In genomic region chr2:26315925-26316311, GRCm38 (mm10) we compare ENCODE assay signal across 8 mouse cellular contexts. TPM values are rescaled to one million over a fixed set of nuclear protein-coding genes. Genes with fewer than 3 reads are reported as not detected.
DNase-seq lines count a peak whose midpoint lies in the region; ATAC-seq lines count a peak whose summit lies in the region.

No protein-coding gene starts in this region.

- intact Hi-C loops in heart, postnatal 25 days (cut with DNase I), result no loop called here

- peak overlapping the region; percentile 90 for H3K4me3 ChIP-seq in forebrain, embryonic 12.5 days (replicated peaks)
- H3K4me3 ChIP-seq in hindbrain, embryonic 12.5 days, result peak overlapping the region; percentile 82
- H3K4me3 ChIP-seq in limb, embryonic 11.5 days (ENCODE audit: low read depth, low read length), result peak overlapping the region; percentile 94
- peak overlapping the region; percentile 93 for H3K4me3 ChIP-seq in midbrain, embryonic 10.5 days

- peak; percentile 44 for ATAC-seq in forebrain, embryonic 12.5 days (ENCODE audit: low FRiP score)
- ATAC-seq in hindbrain, embryonic 12.5 days (ENCODE audit: low FRiP score), result peak; percentile 44
- peak; percentile 29; the same call in 1 of the 2 replicates for ATAC-seq in limb, embryonic 11.5 days (ENCODE audit: insufficient number of reproducible peaks, low FRiP score, low TSS enrichment, low read depth)

- peak overlapping the region; percentile 96 for H3K4me2 ChIP-seq in forebrain, embryonic 12.5 days
- H3K4me2 ChIP-seq in hindbrain, embryonic 12.5 days (replicated peaks), result peak overlapping the region; percentile 94
- peak overlapping the region; percentile 75 for H3K4me2 ChIP-seq in limb, embryonic 11.5 days (ENCODE audit: low read depth, severe bottlenecking)

- peaks cover 55% of the 10 kb centered on the region for H3K4me1 ChIP-seq in forebrain, embryonic 12.5 days
- H3K4me1 ChIP-seq in hindbrain, embryonic 12.5 days, result peaks cover 52% of the 10 kb centered on the region
- H3K4me1 ChIP-seq in limb, embryonic 11.5 days (ENCODE audit: control insufficient read depth, insufficient read depth, low read length), result peaks cover 28% of the 10 kb centered on the region
- peaks cover 73% of the 10 kb centered on the region for H3K4me1 ChIP-seq in midbrain, embryonic 10.5 days

- H3K9me3 ChIP-seq in forebrain, embryonic 12.5 days, result no peaks in the 10 kb centered on the region
- H3K9me3 ChIP-seq in hindbrain, embryonic 12.5 days (replicated peaks), result no peaks in the 10 kb centered on the region
- H3K9me3 ChIP-seq in limb, embryonic 11.5 days (ENCODE audit: control insufficient read depth, low read length), result no peaks in the 10 kb centered on the region
- no peaks in the 10 kb centered on the region for H3K9me3 ChIP-seq in midbrain, embryonic 10.5 days (replicated peaks)

- H3K9ac ChIP-seq in forebrain, embryonic 12.5 days, result peak overlapping the region; percentile 96
- peak overlapping the region; percentile 94 for H3K9ac ChIP-seq in hindbrain, embryonic 12.5 days
- peak overlapping the region; percentile 93 for H3K9ac ChIP-seq in limb, embryonic 11.5 days (ENCODE audit: low read length)

- no peaks in the 10 kb centered on the region; the same call in none of the 2 replicates for H3K36me3 ChIP-seq in forebrain, embryonic 12.5 days (replicated peaks)
- no peaks in the 10 kb centered on the region for H3K36me3 ChIP-seq in hindbrain, embryonic 12.5 days
- no peaks in the 10 kb centered on the region; the same call in 1 of the 2 replicates for H3K36me3 ChIP-seq in limb, embryonic 11.5 days (ENCODE audit: control insufficient read depth, insufficient read depth, low read length)
- H3K36me3 ChIP-seq in midbrain, embryonic 10.5 days, result peaks cover 31% of the 10 kb centered on the region

- under 1% methylated on average over 11 of the region's 11 CpGs for WGBS in forebrain, embryonic 12.5 days
- WGBS in hindbrain, embryonic 12.5 days, result under 1% methylated on average over 11 of the region's 11 CpGs
- under 1% methylated on average over 11 of the region's 11 CpGs for WGBS in limb, embryonic 11.5 days
- WGBS in midbrain, embryonic 10.5 days, result 2% methylated on average over 11 of the region's 11 CpGs

- peak overlapping the region; percentile 87 for H3K27ac ChIP-seq in forebrain, embryonic 12.5 days
- peak overlapping the region; percentile 94 for H3K27ac ChIP-seq in hindbrain, embryonic 12.5 days
- H3K27ac ChIP-seq in limb, embryonic 11.5 days (replicated peaks; ENCODE audit: low read depth, low read length), result peak overlapping the region; percentile 94
- peak overlapping the region; percentile 98 for H3K27ac ChIP-seq in midbrain, embryonic 10.5 days (replicated peaks)

- H3K27me3 ChIP-seq in forebrain, embryonic 12.5 days, result no peaks in the 10 kb centered on the region
- H3K27me3 ChIP-seq in hindbrain, embryonic 12.5 days, result no peaks in the 10 kb centered on the region
- H3K27me3 ChIP-seq in limb, embryonic 11.5 days (ENCODE audit: control insufficient read depth, insufficient read depth, low read length), result no peaks in the 10 kb centered on the region
- no peaks in the 10 kb centered on the region for H3K27me3 ChIP-seq in midbrain, embryonic 10.5 days (ENCODE audit: low read depth, poor library complexity, severe bottlenecking)

- peak; percentile 98 for DNase-seq in heart, adult 11 months
- no peak for DNase-seq in heart, postnatal 25 days (ENCODE audit: low spot score)
- peak; percentile 41 to 64 for DNase-seq in adrenal gland, postnatal 36 days
- no peak for DNase-seq in limb, embryonic 11.5 days (ENCODE audit: low spot score)
- DNase-seq in midbrain, embryonic 10.5 days (ENCODE audit: low spot score), result no peak
- DNase-seq in T-cell, adult 2 months (ENCODE audit: low spot score), result no peak

RNA-seq across cellular contexts. Expression of gene Gpsm1, which starts 0.6 kb away (rescaled TPM):
- total RNA-seq in heart, postnatal 25 days (2021), result 100 to 1,000 TPM; 195 to 226 TPM
- total RNA-seq in adrenal gland, postnatal 36 days (2021), result 10 to 100 TPM; 14.5 to 14.7 TPM
- 102 and 108 TPM in 2 replicates for polyA plus RNA-seq in forebrain, embryonic 12.5 days (2016; fragmentation: Nextera tagmentation; extraction: Ambion mirVana)
- 125 and 133 TPM in 2 replicates for polyA plus RNA-seq in hindbrain, embryonic 12.5 days (2016; fragmentation: Nextera tagmentation; extraction: Ambion mirVana)
- 37.4 and 47.1 TPM in 2 replicates for polyA plus RNA-seq in limb, embryonic 11.5 days (2014; fragmentation: Nextera tagmentation; extraction: Ambion mirVana)
- 87.6 and 103 TPM in 2 replicates for polyA plus RNA-seq in midbrain, embryonic 10.5 days (2016; fragmentation: Nextera tagmentation; extraction: Ambion mirVana)

RNA-seq across cellular contexts. Expression of gene Ccdc187, which starts 21.6 kb away (rescaled TPM):
- total RNA-seq in heart, postnatal 25 days (2021), result under 1 TPM; 0.08 to 0.18 TPM
- total RNA-seq in adrenal gland, postnatal 36 days (2021), result under 1 TPM; 0.36 to 0.46 TPM
- polyA plus RNA-seq in forebrain, embryonic 12.5 days (2016; fragmentation: Nextera tagmentation; extraction: Ambion mirVana), result 0.34 and 0.45 TPM in 2 replicates
- 0.31 and 0.37 TPM in 2 replicates for polyA plus RNA-seq in hindbrain, embryonic 12.5 days (2016; fragmentation: Nextera tagmentation; extraction: Ambion mirVana)
- polyA plus RNA-seq in limb, embryonic 11.5 days (2014; fragmentation: Nextera tagmentation; extraction: Ambion mirVana), result not detected in 2 replicates
- 0.02 and 0.07 TPM in 2 replicates for polyA plus RNA-seq in midbrain, embryonic 10.5 days (2016; fragmentation: Nextera tagmentation; extraction: Ambion mirVana)

RNA-seq across cellular contexts. Expression of gene Dnlz, which starts 36.0 kb away (rescaled TPM):
- total RNA-seq in heart, postnatal 25 days (2021), result 10 to 100 TPM; 20.0 to 21.8 TPM
- 10 to 100 TPM; 22.2 to 22.9 TPM for total RNA-seq in adrenal gland, postnatal 36 days (2021)
- polyA plus RNA-seq in forebrain, embryonic 12.5 days (2016; fragmentation: Nextera tagmentation; extraction: Ambion mirVana), result 34.5 and 36.3 TPM in 2 replicates
- 33.2 and 34.7 TPM in 2 replicates for polyA plus RNA-seq in hindbrain, embryonic 12.5 days (2016; fragmentation: Nextera tagmentation; extraction: Ambion mirVana)
- 31.0 and 31.6 TPM in 2 replicates for polyA plus RNA-seq in limb, embryonic 11.5 days (2014; fragmentation: Nextera tagmentation; extraction: Ambion mirVana)
- 35.1 and 39.2 TPM in 2 replicates for polyA plus RNA-seq in midbrain, embryonic 10.5 days (2016; fragmentation: Nextera tagmentation; extraction: Ambion mirVana)

RNA-seq across cellular contexts. Expression of gene Card9, which starts 44.8 kb away (rescaled TPM):
- 1 to 10 TPM; 1.8 to 1.9 TPM for total RNA-seq in heart, postnatal 25 days (2021)
- total RNA-seq in adrenal gland, postnatal 36 days (2021), result 1 to 10 TPM; 1.3 to 1.9 TPM
- polyA plus RNA-seq in forebrain, embryonic 12.5 days (2016; fragmentation: Nextera tagmentation; extraction: Ambion mirVana), result 1.3 TPM in 2 replicates
- 0.78 and 1.1 TPM in 2 replicates for polyA plus RNA-seq in hindbrain, embryonic 12.5 days (2016; fragmentation: Nextera tagmentation; extraction: Ambion mirVana)
- 1.0 and 1.1 TPM in 2 replicates for polyA plus RNA-seq in limb, embryonic 11.5 days (2014; fragmentation: Nextera tagmentation; extraction: Ambion mirVana)
- polyA plus RNA-seq in midbrain, embryonic 10.5 days (2016; fragmentation: Nextera tagmentation; extraction: Ambion mirVana), result 0.77 and 1.9 TPM in 2 replicates

Comparison
In these comparisons a context has a peak if more than half of its experiments do, and no peak if none do; other contexts are left out.
1. DNase-seq: peak in heart, adult 11 months (single experiment) and adrenal gland, postnatal 36 days (2 of 2); none in heart, postnatal 25 days (single experiment), limb, embryonic 11.5 days (single experiment), midbrain, embryonic 10.5 days (single experiment) and T-cell, adult 2 months (single experiment).
2. Peak in every context shown above with its lines, with median percentiles within 50 percentile points of each other: ATAC-seq, H3K27ac ChIP-seq, H3K4me2 ChIP-seq, H3K4me3 ChIP-seq and H3K9ac ChIP-seq.